Mouse (Mus musculus): ENCODE results near the gene Foxd3.
"Not testable (repeated sequence)": the region's sequence is repeated elsewhere in the genome, so short reads cannot be mapped to it uniquely, and the experiment has no call there.

Foxd3 gene

DNA sequence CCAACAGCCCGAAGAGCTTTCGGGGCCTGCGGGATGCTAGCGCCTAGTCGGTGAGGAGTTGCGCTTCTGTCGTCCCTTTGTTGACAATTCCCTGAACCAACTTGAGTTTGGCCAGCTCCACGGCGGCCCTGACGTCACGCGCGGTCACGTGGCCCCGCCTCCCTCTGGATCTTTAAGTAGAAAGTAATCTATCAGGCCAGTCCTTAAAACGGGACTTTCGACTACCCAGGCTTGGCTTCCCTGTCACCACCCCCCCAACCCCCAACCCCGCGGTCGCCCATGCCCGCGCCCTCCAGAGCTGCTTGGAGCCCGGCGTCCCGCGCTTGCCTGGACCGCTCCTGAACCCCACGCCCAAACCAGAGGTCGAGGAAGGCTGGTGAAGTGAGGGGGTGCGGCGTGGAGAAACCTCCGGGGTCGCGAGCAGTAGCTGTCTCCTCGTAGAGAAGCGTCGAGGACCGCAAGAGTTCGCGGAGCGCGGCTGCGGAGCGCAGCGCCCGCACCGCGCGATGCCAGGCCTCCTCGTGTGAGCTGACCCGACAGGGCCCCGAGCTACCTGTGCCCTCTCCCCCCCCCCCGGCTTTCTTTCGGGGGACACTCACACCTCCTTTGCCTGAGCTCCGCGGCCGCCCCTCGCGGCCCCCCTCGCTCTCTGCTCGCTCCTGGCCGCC is at the start of gene Foxd3:
Gene Foxd3, plus strand, starts transcription at position 363 of the 668 bp plus-strand sequence.
- no peak for DNase-seq (ENCODE audit: low spot score)

DNA sequence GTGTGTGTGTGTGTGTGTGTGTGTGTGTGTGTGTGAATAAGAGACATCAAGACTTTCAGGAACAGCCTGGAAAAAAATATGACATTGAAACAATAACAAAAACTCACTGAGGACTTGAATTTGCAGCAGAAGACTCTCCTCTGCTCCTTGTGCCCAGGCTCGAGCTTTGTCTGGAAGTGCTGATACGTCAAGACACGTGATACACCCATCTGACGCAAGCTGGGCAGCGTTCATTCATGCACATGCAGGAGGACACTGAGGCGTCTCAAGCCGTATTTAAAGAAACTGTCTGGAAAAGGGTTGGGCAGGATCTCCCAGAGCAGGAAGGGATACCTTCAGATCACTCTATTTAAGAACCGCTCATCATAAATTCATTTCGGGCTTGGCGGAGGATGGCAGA is 43.9 kb upstream of the Foxd3 start:
- DNase-seq (ENCODE audit: low spot score): no peak

DNA sequence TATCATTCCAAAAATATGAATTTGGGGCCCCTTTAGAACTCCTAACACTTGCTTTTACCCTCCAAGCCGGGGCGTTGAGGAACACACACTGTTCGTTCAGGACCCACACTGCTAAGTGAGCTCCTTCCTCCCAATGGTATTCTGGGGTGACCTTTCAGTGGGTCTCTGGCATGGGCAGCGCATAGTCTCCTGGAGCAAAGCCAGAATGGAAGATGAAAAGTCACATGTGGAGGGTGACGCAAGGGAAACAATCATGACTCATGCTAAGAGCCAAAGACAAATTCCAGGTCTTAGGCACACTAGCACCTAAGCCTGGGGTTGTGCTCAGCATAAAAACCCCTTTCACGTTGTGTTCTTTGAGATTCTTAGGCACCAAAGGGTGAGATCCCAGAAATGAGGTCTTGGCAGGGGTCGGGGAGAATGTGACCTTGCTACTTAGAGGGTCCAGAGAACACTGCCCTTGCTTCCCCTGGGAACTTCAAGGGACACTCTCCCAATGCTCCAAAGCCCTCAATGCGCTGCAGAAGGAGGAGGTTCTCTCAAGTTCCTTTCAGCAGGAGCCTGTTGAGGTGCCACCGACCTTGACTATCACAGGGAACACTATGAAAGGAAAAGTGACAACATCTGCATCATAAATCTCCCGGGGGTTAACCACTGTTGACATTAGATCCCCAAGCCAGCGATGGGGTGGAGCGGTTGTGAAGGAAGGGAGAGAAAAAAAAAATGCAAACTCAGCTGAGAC is 43.3 kb upstream of the Foxd3 start:
- DNase-seq (ENCODE audit: low spot score): no peak

GRCm38 (mm10) chr4:99626047-99626844 is 29.9 kb upstream of the Foxd3 start:
- no peak for DNase-seq (ENCODE audit: low spot score)

- no peak for DNase-seq (ENCODE audit: low spot score)
Measured at GRCm38 (mm10) chr4:99627057-99627456, 29.0 kb upstream of the Foxd3 start.

DNA sequence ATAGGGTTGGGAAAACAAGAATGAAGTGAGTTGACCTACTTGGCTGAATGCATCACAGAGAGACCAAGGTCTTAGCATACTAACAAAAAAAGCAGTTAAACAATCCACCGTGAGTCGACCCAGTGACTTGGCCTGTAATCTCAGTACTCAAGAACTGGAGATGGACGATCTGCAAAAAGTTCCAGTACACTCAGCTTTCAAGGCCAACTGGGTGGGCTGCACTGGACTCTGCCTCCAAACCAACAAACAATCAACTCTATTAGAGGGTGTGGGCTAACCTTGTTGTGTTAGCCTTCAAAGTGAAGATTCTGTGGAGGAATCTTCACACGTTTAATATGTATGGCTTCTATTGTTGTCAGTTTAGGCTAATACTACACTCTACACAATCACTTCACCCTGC is 20.1 kb upstream of the Foxd3 start:
- no peak for DNase-seq (ENCODE audit: low spot score)

- no peak for DNase-seq (ENCODE audit: low spot score)
Measured at GRCm38 (mm10) chr4:99636711-99637110, 19.4 kb upstream of the Foxd3 start.

GRCm38 (mm10) chr4:99640619-99641018 is 15.5 kb upstream of the Foxd3 start:
- not testable (repeated sequence) for DNase-seq (ENCODE audit: low spot score)

DNA sequence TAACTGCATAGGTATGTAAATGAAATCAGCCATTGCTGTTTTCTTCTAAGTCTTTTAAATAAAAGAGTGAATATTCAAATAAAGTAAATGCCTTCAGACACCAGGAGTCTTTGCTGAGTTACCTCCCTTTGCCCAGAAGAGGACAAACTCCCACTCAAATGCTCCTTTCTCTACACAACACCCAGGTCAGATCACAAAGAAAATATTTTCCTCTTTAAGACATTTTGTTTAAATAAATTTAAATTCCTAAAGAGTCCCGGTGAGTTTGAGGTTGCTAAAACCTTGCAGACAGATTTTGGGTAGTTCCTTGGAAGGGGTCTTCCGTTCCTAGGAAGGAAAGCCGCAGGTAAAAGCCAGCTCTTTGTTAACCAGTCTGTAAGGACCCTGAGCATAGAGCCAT is 14.2 kb upstream of the Foxd3 start:
- DNase-seq (ENCODE audit: low spot score): no peak

- DNase-seq (ENCODE audit: low spot score): no peak
Measured at GRCm38 (mm10) chr4:99645560-99645959, 10.5 kb upstream of the Foxd3 start.

GRCm38 (mm10) chr4:99650088-99650944 is 5.8 kb upstream of the Foxd3 start:
- DNase-seq (ENCODE audit: low spot score): no peak

DNA sequence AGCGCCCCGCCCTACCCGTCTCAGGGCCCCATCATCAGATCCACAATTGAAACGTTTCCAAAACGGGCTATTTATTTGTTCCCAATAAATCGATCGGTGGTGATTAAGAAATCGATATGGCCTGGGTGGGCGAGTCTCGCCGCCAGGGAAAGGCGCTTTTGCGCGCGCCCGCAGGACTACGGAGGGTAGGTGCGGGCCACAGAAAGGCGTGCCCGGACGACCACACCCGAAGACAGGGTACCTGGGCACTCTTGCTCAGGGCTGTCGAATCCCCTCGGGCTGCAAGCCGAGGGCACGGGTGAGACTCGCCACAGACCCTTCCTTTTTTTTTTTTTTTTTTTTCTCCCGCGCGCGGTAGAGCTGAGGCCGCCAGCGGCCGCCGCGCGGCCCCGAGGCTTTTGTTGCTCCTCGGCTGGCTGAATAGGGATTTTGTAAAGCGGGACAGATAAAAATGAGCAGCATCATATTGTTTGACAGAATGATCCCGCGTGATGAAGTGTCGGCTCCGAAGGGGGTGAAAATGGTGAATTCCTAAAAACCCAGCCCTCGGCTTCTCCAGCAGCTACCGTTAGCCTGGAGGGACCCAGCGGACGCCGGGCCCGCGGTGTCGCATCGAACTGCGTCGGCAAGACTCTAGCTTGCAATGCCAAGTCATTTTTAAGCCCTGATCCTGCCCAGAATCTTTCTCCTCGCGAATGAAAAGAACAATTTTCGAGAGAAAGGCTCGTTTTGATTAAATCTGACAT is 5.0 kb upstream of the Foxd3 start:
- DNase-seq (ENCODE audit: low spot score): no peak

DNA sequence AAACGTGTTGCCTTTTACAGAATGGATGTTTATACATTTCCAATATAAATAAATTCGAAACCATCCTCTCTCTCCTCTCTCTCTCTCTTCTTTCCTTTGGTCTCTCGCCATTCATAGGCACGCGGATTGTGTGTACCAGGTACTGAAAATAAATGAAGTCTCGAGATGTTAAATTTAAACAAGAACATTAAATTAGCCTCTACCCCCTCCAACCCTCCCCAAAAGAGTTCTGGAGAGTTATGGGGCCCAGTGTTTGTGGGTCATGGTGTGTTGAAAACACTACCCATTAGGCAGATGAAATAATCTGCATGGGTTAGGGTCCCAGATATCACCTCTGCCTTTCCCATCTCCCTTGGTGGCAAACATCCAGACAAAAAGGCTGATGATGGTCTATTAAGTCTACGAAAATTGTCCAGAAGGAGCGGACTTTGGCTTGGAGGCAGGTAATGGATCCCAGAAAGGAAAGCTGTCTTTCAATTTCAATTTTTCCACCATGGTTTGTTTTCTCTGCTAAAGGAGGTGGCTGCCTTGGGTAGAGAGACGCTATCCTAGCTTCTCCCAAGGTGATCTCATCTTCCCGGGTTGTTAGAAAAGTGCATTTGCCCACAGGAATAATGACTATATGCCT is 4.2 kb upstream of the Foxd3 start:
- no peak for DNase-seq (ENCODE audit: low spot score)

GRCm38 (mm10) chr4:99652576-99653210 is 3.4 kb upstream of the Foxd3 start:
- DNase-seq (ENCODE audit: low spot score): no peak

GRCm38 (mm10) chr4:99653216-99653607 is 2.9 kb upstream of the Foxd3 start:
- DNase-seq (ENCODE audit: low spot score): no peak

GRCm38 (mm10) chr4:99653608-99654221 is 2.4 kb upstream of the Foxd3 start:
- DNase-seq (ENCODE audit: low spot score): no peak

- no peak for DNase-seq (ENCODE audit: low spot score)
Measured at GRCm38 (mm10) chr4:99654621-99655296, 1.3 kb upstream of the Foxd3 start.

GRCm38 (mm10) chr4:99656605-99657429 is 718 bp downstream of the Foxd3 start:
- no peak for DNase-seq (ENCODE audit: low spot score)

Data from layer of hippocampus, adult 9-10 months (tissue).